Mouse (Mus musculus) thymus, postnatal 10 days (tissue): ENCODE data around the gene Prkd2.

Experiments used
- DNase-seq, 2 experiments: peaks; one replicate each; pipeline ENCODE4 v3.0.0; 2021; ENCODE audit warnings: low spot score in 2 of 2

Prkd2 gene

DNA sequence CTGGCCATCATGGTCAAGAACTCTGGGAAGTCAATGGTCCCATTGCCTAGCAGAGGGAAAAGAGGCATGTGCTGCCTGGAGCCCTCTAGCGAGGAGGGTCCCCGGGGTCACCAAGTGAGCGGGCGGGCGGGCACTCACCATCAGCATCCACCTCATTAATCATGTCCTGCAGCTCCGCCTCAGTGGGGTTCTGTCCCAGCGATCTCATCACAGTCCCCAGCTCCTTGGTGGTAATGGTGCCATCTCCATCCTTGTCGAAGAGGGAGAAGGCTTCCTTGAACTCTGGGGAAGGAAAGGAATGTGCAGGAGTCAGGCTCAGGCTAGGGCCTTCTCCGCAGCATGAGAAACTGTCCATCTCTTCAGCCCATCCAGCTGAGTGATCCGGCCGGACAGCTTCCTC is 74.7 kb downstream of the Prkd2 start:
- no peak for DNase-seq

DNA sequence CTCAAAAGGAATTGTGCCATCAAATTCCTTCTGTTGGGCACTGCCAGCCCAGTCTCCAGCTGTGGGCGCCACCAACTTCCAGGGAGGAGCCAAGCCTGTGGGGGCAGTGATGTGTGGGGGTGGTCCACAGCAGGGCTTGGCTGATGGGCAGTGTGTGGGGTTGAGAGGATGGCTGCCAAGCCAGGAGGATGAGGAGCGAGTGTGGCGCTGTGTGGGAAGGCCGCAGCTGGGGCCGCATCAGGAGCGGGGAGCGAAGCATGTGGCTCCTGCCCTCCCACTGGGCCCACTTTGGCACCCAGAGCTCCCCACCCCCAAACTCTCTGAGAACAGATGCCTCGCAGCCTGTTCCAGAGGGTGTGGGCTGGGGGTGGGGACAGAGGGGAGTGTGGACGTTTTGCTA is 75.3 kb downstream of the Prkd2 start:
- no peak for DNase-seq

DNA sequence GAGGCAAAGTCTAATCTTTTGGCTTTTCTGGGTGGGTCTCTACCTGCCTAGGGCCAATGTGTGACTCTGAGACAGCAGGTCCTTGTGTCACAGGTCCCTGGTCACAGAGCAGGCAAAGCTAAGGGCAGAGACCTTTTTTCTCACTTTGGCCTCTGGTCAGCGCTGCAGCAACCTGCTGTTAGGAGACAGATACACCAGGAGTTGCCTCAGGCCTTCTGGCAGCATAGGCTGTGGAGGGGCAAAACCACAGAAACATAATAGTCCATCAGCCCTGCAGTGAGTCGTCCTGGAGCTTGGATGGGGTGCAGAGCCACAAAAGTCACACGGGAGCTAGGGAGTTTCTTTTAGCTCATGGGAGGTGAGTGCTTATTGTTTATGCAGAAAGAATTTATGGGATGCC is 76.0 kb downstream of the Prkd2 start:
- DNase-seq = no peak

DNA sequence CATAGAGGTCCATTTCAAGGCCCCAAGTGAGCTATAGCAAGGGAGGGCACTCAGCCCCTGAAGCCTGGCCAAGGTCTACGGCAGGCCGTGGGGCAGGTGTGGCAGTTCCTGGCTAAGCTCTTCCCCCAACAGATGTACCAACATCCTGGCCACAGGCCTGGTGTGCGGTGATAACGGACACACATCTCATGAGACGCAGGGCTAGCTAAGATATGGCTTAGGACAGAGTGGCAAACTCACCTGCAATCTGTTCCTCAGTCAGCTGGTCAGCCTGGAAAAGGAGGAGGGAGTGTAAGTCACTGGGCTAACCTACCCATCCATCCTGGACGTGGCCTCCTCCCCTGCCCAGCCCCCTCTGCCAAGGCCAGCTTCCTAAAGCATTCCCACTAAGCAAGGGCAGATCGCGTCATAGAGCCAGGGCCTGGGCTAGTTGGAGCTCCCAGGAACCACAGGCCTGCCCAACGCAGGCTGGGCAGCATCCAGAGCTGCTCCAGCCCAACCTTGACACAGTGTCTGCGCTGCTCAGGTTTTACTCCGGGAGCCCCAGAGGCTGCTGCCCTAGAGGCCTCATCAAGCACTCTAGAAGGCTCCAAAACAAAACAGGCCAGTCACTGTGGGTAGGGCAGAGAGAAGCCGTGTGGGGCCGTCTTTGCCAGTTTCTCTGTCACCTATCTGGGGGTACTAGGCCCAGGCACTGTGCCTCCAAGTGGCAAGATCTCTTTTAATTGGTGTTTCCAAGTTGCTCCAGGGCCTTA is 76.9 kb downstream of the Prkd2 start:
- DNase-seq = no peak
